Mouse (Mus musculus): Measurements from ENCODE around the gene Ttyh1. TPM values are rescaled to one million over a fixed set of nuclear protein-coding genes. Genes with fewer than 3 reads are reported as not detected.
A peak's percentile ranks its signal among the peaks of the same experiment; 100 is the strongest.

Ttyh1 gene
- total RNA-seq, 2 experiments from 2014 or later, result 4.7 to 5.3 TPM

DNA sequence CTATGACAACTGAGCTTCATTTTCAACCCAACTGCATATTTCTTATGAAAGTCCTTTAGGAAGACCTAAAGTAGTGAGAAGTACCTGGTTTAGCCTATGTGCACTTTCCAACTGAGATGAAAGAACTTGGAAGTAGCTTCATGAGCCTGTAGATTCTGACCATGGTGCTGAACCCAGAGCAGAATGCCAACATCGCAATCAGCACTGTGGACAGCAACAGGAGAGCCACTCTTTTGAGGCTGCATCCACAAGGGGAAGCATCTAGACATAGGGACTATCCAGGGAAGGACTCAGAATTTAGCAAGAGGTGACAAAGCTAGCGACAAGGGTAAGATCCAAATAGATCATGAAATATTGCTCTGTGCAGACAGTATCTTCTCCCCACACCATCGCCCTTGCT is 59.2 kb downstream of the Ttyh1 start:
- DNase-seq, result peak; percentile 44

Other genes with a start within 250 kb of the Ttyh1 start
- under 1 TPM in 1 of 2 experiments, not detected in 1; 0.20 TPM for gene Gm14548, start 221.3 kb upstream of the Ttyh1 start, total RNA-seq (2021)
- under 1 TPM; 0.11 to 0.21 TPM for gene Lilra6, start 203.9 kb upstream of the Ttyh1 start, total RNA-seq (2021)
- gene Lair1, start 56.2 kb upstream of the Ttyh1 start, total RNA-seq (2021), result under 1 TPM; 0.16 to 0.41 TPM
- gene Leng8, start 17.6 kb downstream of the Ttyh1 start, total RNA-seq (2021), result 10 to 100 TPM; 31.7 to 62.1 TPM
- 1 to 10 TPM; 2.3 to 3.2 TPM for gene Leng9, start 31.0 kb downstream of the Ttyh1 start, total RNA-seq (2021)
- 10 to 100 TPM; 10.2 to 12.4 TPM for gene Cdc42ep5, start 45.5 kb downstream of the Ttyh1 start, total RNA-seq (2021)
- gene Lilra5, start 118.3 kb downstream of the Ttyh1 start, total RNA-seq (2021), result not detected
- not detected for gene Ncr1, start 218.3 kb downstream of the Ttyh1 start, total RNA-seq (2021)